Mouse (Mus musculus): ENCODE measurements around the gene Milr1. TPM values are rescaled to one million over a fixed set of nuclear protein-coding genes. Genes with fewer than 3 reads are reported as not detected.

Gene Milr1
- polyA plus RNA-seq, 1 experiment from 2014 or later, result 2.0 TPM

- WGBS, result 95% methylated on average over 6 of the region's 6 CpGs
- H3K4me1 ChIP-seq (replicated peaks; ENCODE audit: control insufficient read depth, insufficient read depth, low read length), result no peaks in the 10 kb centered on the region
- H3K27me3 ChIP-seq (ENCODE audit: control insufficient read depth, insufficient read depth, low read length), result no peaks in the 10 kb centered on the region
- H3K27ac ChIP-seq (ENCODE audit: low read depth, low read length), result no peak overlapping the region
- DNase-seq (ENCODE audit: low spot score), result no peak
- peaks cover 9% of the 10 kb centered on the region for H3K36me3 ChIP-seq (ENCODE audit: control insufficient read depth, insufficient read depth, low read length)
- H3K4me2 ChIP-seq (replicated peaks; ENCODE audit: low read depth, low read length), result no peak overlapping the region
- ATAC-seq (ENCODE audit: low FRiP score), result no peak
- H3K9me3 ChIP-seq (ENCODE audit: control insufficient read depth, low read length), result no peaks in the 10 kb centered on the region
- H3K9ac ChIP-seq (ENCODE audit: low read depth, low read length), result no peak overlapping the region
- H3K4me3 ChIP-seq (ENCODE audit: low read depth, low read length), result no peak overlapping the region
Observed at GRCm38 (mm10) chr11:106817808-106818207, 66.8 kb downstream of the Milr1 start.

- DNase-seq (ENCODE audit: low spot score), result no peak
- Histone ChIP-seq H3K4me2 (replicated peaks; ENCODE audit: low read depth, low read length) (no peak overlapping the region), H3K27me3 (ENCODE audit: control insufficient read depth, insufficient read depth, low read length) (no peaks in the 10 kb centered on the region), H3K27ac (ENCODE audit: low read depth, low read length) (no peak overlapping the region), H3K4me3 (ENCODE audit: low read depth, low read length) (no peak overlapping the region), H3K9me3 (ENCODE audit: control insufficient read depth, low read length) (no peaks in the 10 kb centered on the region), H3K36me3 (ENCODE audit: control insufficient read depth, insufficient read depth, low read length) (peaks cover 9% of the 10 kb centered on the region), H3K4me1 (replicated peaks; ENCODE audit: control insufficient read depth, insufficient read depth, low read length) (no peaks in the 10 kb centered on the region), H3K9ac (ENCODE audit: low read depth, low read length) (no peak overlapping the region)
- ATAC-seq (ENCODE audit: low FRiP score), result no peak
- 89% methylated on average over 9 of the region's 9 CpGs for WGBS
Observed at GRCm38 (mm10) chr11:106818341-106818740, 67.3 kb downstream of the Milr1 start.

Other genes with a start within 250 kb of the Milr1 start
- gene Tex2, start 137.8 kb upstream of the Milr1 start, polyA plus RNA-seq (2014; fragmentation: Nextera tagmentation; extraction: Ambion mirVana), result 10.2 and 11.2 TPM in 2 replicates
- gene Pecam1, start 598 bp upstream of the Milr1 start, polyA plus RNA-seq (2014; fragmentation: Nextera tagmentation; extraction: Ambion mirVana), result 19.0 and 20.3 TPM in 2 replicates
- gene Polg2, start 28.3 kb downstream of the Milr1 start, polyA plus RNA-seq (2014; fragmentation: Nextera tagmentation; extraction: Ambion mirVana), result 9.5 and 11.0 TPM in 2 replicates
- 544 and 600 TPM in 2 replicates for gene Ddx5, start 38.0 kb downstream of the Milr1 start, polyA plus RNA-seq (2014; fragmentation: Nextera tagmentation; extraction: Ambion mirVana)
- gene Cep95, start 38.0 kb downstream of the Milr1 start, polyA plus RNA-seq (2014; fragmentation: Nextera tagmentation; extraction: Ambion mirVana), result 19.4 and 22.5 TPM in 2 replicates
- gene Smurf2, start 169.5 kb downstream of the Milr1 start, polyA plus RNA-seq (2014; fragmentation: Nextera tagmentation; extraction: Ambion mirVana), result 19.0 and 25.0 TPM in 2 replicates
- gene Kpna2, start 248.3 kb downstream of the Milr1 start, polyA plus RNA-seq (2014; fragmentation: Nextera tagmentation; extraction: Ambion mirVana), result 581 and 643 TPM in 2 replicates

All from hindbrain, embryonic 11.5 days (tissue).